Mouse (Mus musculus) urinary bladder, postnatal 14 days (tissue): ENCODE results near the gene Wdfy4.

ENCODE experiments used
- DNase-seq: peaks from one replicate; pipeline ENCODE4 v3.0.0; 2021; ENCODE audit warnings: low spot score

The Wdfy4 gene

GRCm38 (mm10) chr14:33185068-33185800 lies at the start of gene Wdfy4:
TSS of gene Wdfy4 (minus strand) at chr14:33185508.
- DNase-seq, result no peak

- no peak for DNase-seq
Measured at GRCm38 (mm10) chr14:33232048-33232447, 46.7 kb upstream of the Wdfy4 start.

- no peak for DNase-seq
Measured at GRCm38 (mm10) chr14:33231311-33231710, 46.0 kb upstream of the Wdfy4 start.

- DNase-seq, result no peak
Measured at GRCm38 (mm10) chr14:33230672-33231071, 45.4 kb upstream of the Wdfy4 start.

- no peak for DNase-seq
Measured at GRCm38 (mm10) chr14:33225235-33225634, 39.9 kb upstream of the Wdfy4 start.

- no peak for DNase-seq
Measured at GRCm38 (mm10) chr14:33216343-33217208, 31.3 kb upstream of the Wdfy4 start.

GRCm38 (mm10) chr14:33215163-33215562 lies 29.9 kb upstream of the Wdfy4 start:
- DNase-seq, result no peak

GRCm38 (mm10) chr14:33214767-33215128 lies 29.4 kb upstream of the Wdfy4 start:
- no peak for DNase-seq

GRCm38 (mm10) chr14:33213823-33214766 lies 28.8 kb upstream of the Wdfy4 start, which contains the start of gene Arhgap22:
TSS of gene Arhgap22 (plus strand) at chr14:33214026.
- peak; percentile 89 for DNase-seq

GRCm38 (mm10) chr14:33212958-33213309 lies 27.6 kb upstream of the Wdfy4 start:
- DNase-seq, result no peak

GRCm38 (mm10) chr14:33212271-33212957 lies 27.1 kb upstream of the Wdfy4 start:
- DNase-seq, result no peak

- no peak for DNase-seq
Measured at GRCm38 (mm10) chr14:33210806-33211205, 25.5 kb upstream of the Wdfy4 start.

- DNase-seq, result no peak
Measured at GRCm38 (mm10) chr14:33208331-33208730, 23.0 kb upstream of the Wdfy4 start.

- no peak for DNase-seq
Measured at GRCm38 (mm10) chr14:33207011-33207410, 21.7 kb upstream of the Wdfy4 start.

GRCm38 (mm10) chr14:33205280-33205965 lies 20.1 kb upstream of the Wdfy4 start:
- DNase-seq, result no peak

- DNase-seq, result no peak
Measured at GRCm38 (mm10) chr14:33203777-33204176, 18.5 kb upstream of the Wdfy4 start.

- DNase-seq, result no peak
Measured at GRCm38 (mm10) chr14:33202885-33203284, 17.6 kb upstream of the Wdfy4 start.

- no peak for DNase-seq
Measured at GRCm38 (mm10) chr14:33202161-33202560, 16.9 kb upstream of the Wdfy4 start.

- no peak for DNase-seq
Measured at GRCm38 (mm10) chr14:33194241-33194640, 8.9 kb upstream of the Wdfy4 start.

- no peak for DNase-seq
Measured at GRCm38 (mm10) chr14:33193762-33194161, 8.5 kb upstream of the Wdfy4 start.

- DNase-seq, result no peak
Measured at GRCm38 (mm10) chr14:33190646-33191045, 5.3 kb upstream of the Wdfy4 start.
